Mouse (Mus musculus) macrophage (primary cell): ENCODE data around the gene Smim13. TPM values are rescaled to one million over a fixed set of nuclear protein-coding genes. Genes with fewer than 3 reads are reported as not detected.

Experiments used
- H3K27ac ChIP-seq: fragments of 350-480 bp; formaldehyde crosslinking; 2 replicates; pipeline ENCODE4 v1.9.0; 2021
- H3K36me3 ChIP-seq: fragments of 350-480 bp; formaldehyde crosslinking; 2 replicates; pipeline ENCODE4 v1.9.0; 2021; ENCODE audit errors: inconsistent target
- H3K4me3 ChIP-seq: fragments of 350-480 bp; formaldehyde crosslinking; 2 replicates; pipeline ENCODE4 v1.9.0; 2021; ENCODE audit errors: inconsistent target
- H3K79me2 ChIP-seq: fragments of 350-480 bp; formaldehyde crosslinking; 2 replicates; pipeline ENCODE4 v1.9.0; 2021; ENCODE audit errors: inconsistent target
- WGBS: methylation state at CpG from one replicate; pipeline ENCODE4 v1.1.7; 2026; ENCODE audit warnings: inconsistent platforms; ENCODE audit not compliant: missing documents; 5-methylcytosine and 5-hydroxymethylcytosine counted together
- polyA plus RNA-seq: library from polyadenylated mRNA; stranded (reverse); fragments of 250-400 nt; gene quantifications from 3 replicates; pipeline ENCODE4 v1.2.4, GENCODE M21; 2018; ENCODE audit warnings: inconsistent platforms

The Smim13 gene
- polyA plus RNA-seq, 1 experiment from 2014 or later, result 11.3 TPM

DNA sequence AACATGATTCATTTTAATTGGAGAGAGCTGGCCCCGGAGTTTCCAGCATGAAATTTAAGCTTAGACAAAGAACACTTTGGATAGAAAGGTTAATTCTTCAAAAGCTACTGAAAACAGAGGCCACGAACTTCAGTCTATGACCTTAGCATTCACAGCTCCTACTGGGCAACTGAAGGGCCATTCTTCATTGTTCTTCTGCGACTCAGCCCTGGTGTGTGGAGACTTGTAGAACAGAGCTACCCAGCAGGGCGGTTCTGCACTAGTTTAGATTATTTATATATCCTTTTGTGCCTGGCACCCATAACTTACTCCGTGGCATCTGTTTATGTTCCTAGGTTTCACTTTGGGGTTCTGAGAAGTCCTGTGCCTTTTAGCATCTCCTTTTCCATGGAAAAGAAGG is 44.0 kb downstream of the Smim13 start:
- no peak overlapping the region for H3K27ac ChIP-seq
- no peak overlapping the region for H3K4me3 ChIP-seq
- 88% methylated on average over 5 of the region's 5 CpGs for WGBS
- no peaks in the 10 kb centered on the region for H3K79me2 ChIP-seq
- H3K36me3 ChIP-seq, result no peaks in the 10 kb centered on the region

DNA sequence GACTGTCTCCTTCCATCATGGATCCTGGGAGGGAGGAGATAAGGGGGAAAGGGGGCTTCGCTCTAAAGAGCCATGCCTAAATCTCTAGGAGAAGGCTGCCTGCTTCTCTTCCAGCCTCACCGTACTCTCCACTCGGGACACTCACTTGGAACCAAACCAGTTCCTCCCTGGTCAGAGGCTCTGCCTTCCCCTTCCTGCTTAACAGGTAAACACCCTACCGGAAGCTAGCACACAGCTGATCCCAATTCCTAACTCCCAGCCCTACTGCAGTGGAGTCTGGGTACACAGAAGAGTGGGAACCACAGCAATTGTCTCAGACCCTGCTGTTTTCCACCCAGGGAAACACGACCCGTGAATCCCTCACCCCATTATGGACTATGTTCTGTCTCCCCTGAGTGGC is 46.2 kb downstream of the Smim13 start:
- Histone ChIP-seq H3K4me3 (no peak overlapping the region), H3K36me3 (no peaks in the 10 kb centered on the region), H3K79me2 (no peaks in the 10 kb centered on the region), H3K27ac (no peak overlapping the region)
- 65% methylated on average over 6 of the region's 6 CpGs for WGBS

DNA sequence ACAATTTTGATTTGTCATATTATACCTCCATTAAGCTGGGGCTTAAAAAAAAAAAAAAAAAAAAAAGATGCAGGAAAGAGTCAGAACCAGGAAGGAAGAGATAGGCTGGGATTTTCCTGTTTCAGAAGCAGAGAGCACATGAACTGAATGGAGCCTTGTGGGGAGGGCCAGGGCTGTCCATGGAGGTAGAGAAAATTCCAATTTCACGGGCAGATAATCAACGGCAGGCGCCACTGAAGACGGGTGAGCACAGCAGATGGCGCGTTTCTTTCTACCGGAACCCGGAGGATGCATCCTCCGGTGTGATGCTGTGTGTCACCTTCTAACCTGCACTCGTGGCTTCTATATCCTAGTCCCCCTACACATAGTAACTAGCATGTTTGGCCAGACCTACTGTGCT is 46.8 kb downstream of the Smim13 start:
- Histone ChIP-seq H3K36me3 (no peaks in the 10 kb centered on the region), H3K4me3 (no peak overlapping the region)
- WGBS, result 95% methylated on average over 10 of the region's 10 CpGs

DNA sequence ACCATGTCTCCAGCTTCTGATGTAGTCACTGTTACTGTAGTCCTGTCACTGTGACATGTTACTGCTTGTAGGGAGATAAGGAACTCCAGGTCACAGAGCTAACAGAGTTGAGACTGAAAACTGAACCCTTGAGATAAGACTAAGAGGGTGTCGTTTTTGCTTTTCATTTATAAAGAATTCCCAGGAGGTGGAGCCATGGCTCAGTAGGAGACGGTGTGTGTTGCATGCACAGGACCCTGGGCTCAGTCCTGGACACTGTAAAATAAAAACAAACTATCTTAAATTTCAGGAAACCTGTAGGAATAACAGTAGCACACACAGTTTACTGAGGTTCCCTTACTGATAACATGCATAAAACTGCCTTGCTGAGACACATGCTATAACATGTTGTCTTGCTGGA is 48.9 kb downstream of the Smim13 start:
- Histone ChIP-seq H3K4me3 (no peak overlapping the region), H3K79me2 (no peaks in the 10 kb centered on the region), H3K36me3 (no peaks in the 10 kb centered on the region), H3K27ac (no peak overlapping the region)
- 56% methylated on average over 2 of the region's 2 CpGs for WGBS

More for the DNA sequence above, 46.8 kb downstream of the Smim13 start:
- Histone ChIP-seq H3K27ac (no peak overlapping the region), H3K79me2 (no peaks in the 10 kb centered on the region)

DNA sequence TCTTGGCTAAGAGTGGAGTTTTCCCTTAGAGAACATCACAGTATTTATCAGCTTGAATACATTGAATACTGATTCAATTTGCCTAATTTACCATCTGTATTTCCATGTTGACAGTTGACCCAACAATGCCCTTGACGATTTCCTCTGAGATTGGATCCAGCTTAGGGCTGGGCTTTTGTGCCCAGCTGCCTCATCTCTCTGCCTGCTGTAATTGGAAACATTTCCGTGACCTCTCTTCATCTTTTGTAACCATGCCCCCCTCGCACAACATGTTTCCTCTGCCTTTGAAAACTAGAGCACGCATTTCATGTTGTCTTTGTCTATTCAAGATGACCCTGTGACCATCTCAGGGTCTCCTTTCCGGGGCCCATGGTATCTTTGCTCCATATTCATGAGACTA is 49.4 kb downstream of the Smim13 start:
- H3K4me3 ChIP-seq, result no peak overlapping the region

DNA sequence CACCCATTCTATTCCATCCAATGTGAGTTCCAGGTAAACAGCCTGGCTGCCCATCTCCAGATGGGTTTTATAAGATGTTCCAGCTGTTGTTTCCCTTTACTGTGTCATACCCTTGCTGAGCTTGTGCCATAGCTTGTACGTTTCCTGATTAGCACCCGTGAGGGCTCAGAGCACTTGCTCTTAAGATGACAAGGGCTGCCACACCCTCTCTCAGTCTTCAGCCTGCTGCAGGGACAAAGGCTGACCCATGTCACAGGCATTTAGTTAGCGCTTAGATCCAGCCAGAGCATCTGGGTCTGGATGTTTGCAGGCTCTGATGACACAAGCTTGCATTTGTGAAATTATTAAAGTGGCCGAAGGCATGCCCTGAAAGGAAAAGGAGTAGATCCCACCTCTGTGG is 50.4 kb downstream of the Smim13 start:
- no peaks in the 10 kb centered on the region for H3K36me3 ChIP-seq
- no peaks in the 10 kb centered on the region for H3K79me2 ChIP-seq
- no peak overlapping the region for H3K27ac ChIP-seq
- 78% methylated on average over 4 of the region's 4 CpGs for WGBS
- H3K4me3 ChIP-seq, result no peak overlapping the region

More for the DNA sequence above, 49.4 kb downstream of the Smim13 start:
- Histone ChIP-seq H3K79me2 (no peaks in the 10 kb centered on the region), H3K27ac (no peak overlapping the region), H3K36me3 (no peaks in the 10 kb centered on the region)
- WGBS, result 92% methylated on average over 5 of the region's 5 CpGs

DNA sequence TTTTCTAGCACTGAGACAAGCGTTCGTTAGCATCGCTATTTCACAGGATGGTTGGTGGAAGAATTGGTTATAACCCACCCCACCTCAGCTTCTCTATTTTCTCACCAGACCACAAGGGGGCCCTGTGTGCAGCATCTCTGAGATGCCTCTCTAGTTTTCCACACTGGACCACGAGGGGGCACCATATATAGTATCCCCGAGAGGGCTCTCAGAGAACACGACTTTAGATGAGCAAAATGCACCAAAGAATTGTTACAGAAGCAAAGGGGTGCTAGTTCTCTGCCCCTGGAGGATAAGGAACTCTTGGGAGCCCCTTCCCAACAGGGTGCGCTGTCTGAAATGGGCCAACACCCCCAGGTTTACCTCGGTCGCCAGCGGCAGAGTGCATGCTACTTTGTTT is 53.1 kb downstream of the Smim13 start:
- no peak overlapping the region for H3K4me3 ChIP-seq
- WGBS, result 53% methylated on average over 10 of the region's 10 CpGs
- no peaks in the 10 kb centered on the region for H3K79me2 ChIP-seq
- H3K36me3 ChIP-seq, result no peaks in the 10 kb centered on the region
- H3K27ac ChIP-seq, result no peak overlapping the region

DNA sequence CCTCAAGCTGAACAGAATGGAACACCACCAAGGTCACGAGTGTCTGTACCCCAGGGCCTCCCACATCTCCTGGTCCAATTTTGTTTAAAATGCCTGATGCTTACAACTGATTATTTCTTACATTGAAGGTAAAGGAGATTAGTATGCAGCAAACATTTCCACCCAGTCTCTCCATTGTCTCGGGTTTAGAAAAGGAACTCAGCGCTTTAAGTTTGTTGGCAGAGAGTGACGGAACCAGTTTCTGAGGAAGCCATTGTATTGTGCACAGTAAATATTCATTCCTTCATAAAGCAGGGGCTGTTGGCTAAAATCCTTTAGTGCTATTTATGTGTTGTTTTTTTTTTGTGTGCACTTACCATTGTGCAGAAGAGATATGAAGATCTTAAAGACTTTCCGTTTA is 71.1 kb downstream of the Smim13 start:
- no peak overlapping the region for H3K27ac ChIP-seq
- 87% methylated on average over 5 of the region's 5 CpGs for WGBS
- H3K79me2 ChIP-seq, result no peaks in the 10 kb centered on the region
- no peaks in the 10 kb centered on the region for H3K36me3 ChIP-seq
- no peak overlapping the region for H3K4me3 ChIP-seq

DNA sequence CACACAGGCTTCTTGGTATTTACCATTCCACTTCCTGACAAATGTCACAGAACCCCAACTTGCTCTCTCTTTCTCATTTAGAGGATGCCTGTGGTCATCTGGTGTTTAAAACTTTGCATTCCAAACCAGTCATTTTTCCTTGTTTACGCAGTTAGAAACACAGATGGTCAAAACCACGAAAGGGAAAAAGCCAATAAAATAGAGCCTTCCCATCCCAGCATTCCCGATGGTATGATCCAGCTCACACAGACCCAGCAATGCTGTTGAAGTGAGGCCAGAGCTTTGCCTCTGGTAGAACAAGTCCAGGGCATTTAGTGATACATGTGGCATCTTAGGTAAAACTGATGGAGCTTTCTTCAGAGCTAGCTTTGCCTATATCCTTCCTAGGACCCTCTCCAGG is 71.8 kb downstream of the Smim13 start:
- H3K79me2 ChIP-seq, result no peaks in the 10 kb centered on the region
- WGBS, result 92% methylated on average over 3 of the region's 3 CpGs
- H3K27ac ChIP-seq, result no peak overlapping the region
- H3K4me3 ChIP-seq, result no peak overlapping the region
- no peaks in the 10 kb centered on the region for H3K36me3 ChIP-seq

DNA sequence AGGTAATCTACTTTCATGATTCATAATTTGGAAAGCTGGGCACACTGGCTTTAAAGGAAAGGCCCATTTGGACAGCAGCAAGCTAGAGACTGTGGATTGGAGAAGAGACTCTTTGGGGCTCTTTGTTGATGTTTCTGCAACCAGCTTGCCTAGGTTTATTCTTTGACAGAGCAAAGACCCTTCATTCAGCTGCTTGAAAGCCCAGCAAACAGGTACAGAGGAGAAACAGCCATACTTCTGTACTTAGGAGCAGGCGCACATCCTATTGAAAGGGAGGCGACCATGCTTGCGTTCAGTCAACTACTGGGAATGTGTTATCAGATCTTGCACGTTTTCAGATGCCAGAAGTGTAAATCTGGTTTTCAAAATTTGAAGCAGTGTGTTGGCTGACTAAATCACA is 75.0 kb downstream of the Smim13 start:
- Histone ChIP-seq H3K27ac (no peak overlapping the region), H3K4me3 (no peak overlapping the region), H3K79me2 (no peaks in the 10 kb centered on the region), H3K36me3 (no peaks in the 10 kb centered on the region)
- WGBS, result 84% methylated on average over 4 of the region's 4 CpGs

DNA sequence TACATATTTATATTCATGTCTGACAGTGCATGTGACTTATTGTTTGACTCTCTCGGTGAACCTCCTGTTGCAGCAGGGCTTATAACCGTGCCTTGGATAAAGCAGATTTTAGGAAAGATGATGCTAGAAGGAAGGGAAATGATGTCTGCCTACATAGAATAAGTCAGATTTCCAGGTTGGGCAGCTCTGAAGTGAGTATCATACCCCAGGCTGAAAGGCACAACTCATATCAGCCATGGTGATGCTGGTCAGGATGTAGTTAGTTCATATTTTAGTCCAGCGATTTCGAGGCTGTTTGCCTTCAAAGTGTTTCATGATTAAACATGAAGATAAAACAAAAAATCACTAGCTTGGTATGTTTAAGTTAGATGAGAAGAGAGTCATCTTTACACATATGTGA is 75.7 kb downstream of the Smim13 start:
- no peaks in the 10 kb centered on the region for H3K79me2 ChIP-seq
- no peak overlapping the region for H3K27ac ChIP-seq
- H3K36me3 ChIP-seq, result no peaks in the 10 kb centered on the region
- no peak overlapping the region for H3K4me3 ChIP-seq
- 96% methylated on average over 4 of the region's 4 CpGs for WGBS

DNA sequence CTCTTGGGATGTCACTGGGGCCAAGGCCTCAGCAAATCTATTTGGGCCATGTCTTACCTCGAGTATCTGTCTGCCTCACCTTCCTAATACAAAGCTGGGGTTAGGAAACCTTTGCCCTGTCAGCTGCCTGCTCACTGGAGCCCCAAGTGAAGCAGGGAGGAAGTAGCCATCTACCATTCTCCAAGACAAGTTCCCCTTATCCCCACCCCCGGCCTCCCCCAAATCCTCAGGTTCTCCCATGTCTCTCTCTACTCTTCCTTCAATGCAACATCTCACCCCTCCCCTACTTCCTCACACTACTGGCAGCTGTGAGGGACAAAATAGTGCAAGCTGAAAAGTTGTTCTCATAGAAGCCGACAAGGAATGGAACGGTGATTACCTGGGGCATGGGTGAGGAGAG is 76.5 kb downstream of the Smim13 start:
- no peaks in the 10 kb centered on the region for H3K36me3 ChIP-seq
- 67% methylated on average over 4 of the region's 4 CpGs for WGBS
- H3K79me2 ChIP-seq, result no peaks in the 10 kb centered on the region
- no peak overlapping the region for H3K27ac ChIP-seq
- no peak overlapping the region for H3K4me3 ChIP-seq

Other genes with a start within 250 kb of the Smim13 start
- gene Pak1ip1, start 248.8 kb upstream of the Smim13 start, polyA plus RNA-seq, result 24.8 to 43.7 TPM (median 26.7 TPM) in 3 replicates
- 94.0 to 197 TPM (median 189 TPM) in 3 replicates for gene Tmem14c, start 233.6 kb upstream of the Smim13 start, polyA plus RNA-seq
- gene Mak, start 170.1 kb upstream of the Smim13 start, polyA plus RNA-seq, result 0.63 to 2.3 TPM (median 1.2 TPM) in 3 replicates
- not detected in 3 replicates for gene Gcm2, start 138.8 kb upstream of the Smim13 start, polyA plus RNA-seq
- not detected in 3 replicates for gene Sycp2l, start 135.5 kb upstream of the Smim13 start, polyA plus RNA-seq
- 0.03 to 0.16 TPM in 2 of 3 replicates, not detected in the other for gene Elovl2, start 29.4 kb upstream of the Smim13 start, polyA plus RNA-seq
- not detected in 3 replicates for gene Gm17364, start 24.1 kb downstream of the Smim13 start, polyA plus RNA-seq
- 2.3 to 4.0 TPM (median 2.7 TPM) in 3 replicates for gene Nedd9, start 237.5 kb downstream of the Smim13 start, polyA plus RNA-seq